Mouse (Mus musculus): ENCODE measurements at regions not wholly inside any gene's neighbourhood (a gene's known extent, or its start where the extent isn't known, plus 50 kb on each side); places are given as distances from the start of the nearest gene placed in this dataset.

DNA sequence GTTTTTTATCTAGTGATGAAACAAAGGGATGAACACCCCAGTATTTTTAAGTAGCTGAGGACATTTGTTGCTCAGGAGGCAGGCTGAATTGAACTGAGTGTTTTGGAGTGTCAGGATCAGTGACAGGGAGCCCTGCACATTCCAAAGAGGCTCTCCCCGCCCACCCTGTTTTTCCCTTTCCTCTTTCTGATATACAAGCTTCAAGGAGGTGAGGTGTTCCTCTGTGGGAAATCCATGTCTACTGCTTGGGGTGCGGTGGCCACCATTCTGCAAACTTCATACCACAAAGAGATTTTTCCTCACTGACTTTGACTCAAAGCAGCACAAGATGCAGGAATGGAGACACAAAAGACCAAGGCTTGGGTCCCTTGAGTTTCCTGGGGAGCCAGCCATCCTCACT is 180.5 kb upstream of the Unc93a2 start:
- Histone ChIP-seq H3K9me3 (replicated peaks; ENCODE audit: insufficient read depth, low read length) (no peaks in the 10 kb centered on the region), H3K36me3 (ENCODE audit: control insufficient read depth in 1 of 2, insufficient read depth in 2 of 2, low read length in 2 of 2) (no peaks in the 10 kb centered on the region), H3K9ac (ENCODE audit: control insufficient read depth, low read depth, low read length, poor library complexity, severe bottlenecking) (no peak overlapping the region), H3K27ac (ENCODE audit: control insufficient read depth, low read depth, low read length) (no peak overlapping the region), H3K27me3 (ENCODE audit: control insufficient read depth in 1 of 2, insufficient read depth in 2 of 2, low read length in 2 of 2) (no peaks in the 10 kb centered on the region), H3K4me3 (ENCODE audit: control insufficient read depth in 1 of 2, insufficient read depth in 1 of 2, low read depth in 2 of 2, low read length in 2 of 2) (no peak overlapping the region), H3K79me2 (ENCODE audit: control insufficient read depth, insufficient read depth, low read length, poor library complexity) (no peaks in the 10 kb centered on the region), H3K4me1 (ENCODE audit: control insufficient read depth in 1 of 2, insufficient read depth in 2 of 2, low read length in 2 of 2) (no peaks in the 10 kb centered on the region)
- DNase-seq (ENCODE audit: low read depth, low spot score): no peak
- TF ChIP-seq MYB (IDR thresholded peaks at IDR 0.05; ENCODE audit: low read depth, low read length) (no peak), SMC3 (IDR thresholded peaks at IDR 0.05; ENCODE audit: low read depth, low read length) (no peak)

DNA sequence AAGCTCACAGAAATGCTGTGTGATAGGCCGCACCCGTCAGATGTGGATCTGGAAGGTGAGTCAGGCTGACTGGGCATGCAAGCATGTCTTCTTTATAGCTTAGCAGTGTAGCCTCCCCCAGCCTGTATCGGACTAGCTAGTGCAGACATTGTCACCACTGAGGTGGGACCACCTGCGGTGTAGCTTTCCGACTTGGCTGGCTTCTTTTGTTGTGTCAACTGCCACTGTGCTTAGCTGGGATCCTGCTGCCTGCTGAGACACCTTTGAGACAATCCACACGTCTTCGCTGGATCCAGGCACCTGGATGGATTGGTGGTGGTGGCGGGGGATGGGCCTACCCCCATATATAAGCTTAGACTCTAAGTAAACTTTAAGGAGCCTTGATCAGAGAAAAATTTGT is 177.7 kb upstream of the Unc93a2 start:
- no peaks in the 10 kb centered on the region for H3K9me3 ChIP-seq (replicated peaks; ENCODE audit: insufficient read depth, low read length)
- DNase-seq (ENCODE audit: low read depth, low spot score): no peak
- TF ChIP-seq RAD21 (IDR thresholded peaks at IDR 0.05; ENCODE audit: low read depth, low read length): no peak
- TF ChIP-seq GATA1 (IDR thresholded peaks at IDR 0.05; ENCODE audit: low read depth, low read length): no peak
- no peak for TF ChIP-seq JUND (IDR thresholded peaks at IDR 0.05; ENCODE audit: low read depth, low read length)
- TF ChIP-seq POLR2A (IDR thresholded peaks at IDR 0.05; ENCODE audit: control insufficient read depth in 1 of 2, insufficient read depth in 1 of 2, low read depth in 1 of 2, low read length in 2 of 2, poor library complexity in 1 of 2): no peak
- H3K4me3 ChIP-seq (ENCODE audit: control insufficient read depth in 1 of 2, insufficient read depth in 1 of 2, low read depth in 2 of 2, low read length in 2 of 2): no peak overlapping the region
- no peaks in the 10 kb centered on the region for H3K36me3 ChIP-seq (ENCODE audit: control insufficient read depth in 1 of 2, insufficient read depth in 2 of 2, low read length in 2 of 2)
- H3K79me2 ChIP-seq (ENCODE audit: control insufficient read depth, insufficient read depth, low read length, poor library complexity): no peaks in the 10 kb centered on the region
- H3K27ac ChIP-seq (ENCODE audit: control insufficient read depth, low read depth, low read length): no peak overlapping the region
- no peaks in the 10 kb centered on the region for H3K27me3 ChIP-seq (ENCODE audit: control insufficient read depth in 1 of 2, insufficient read depth in 2 of 2, low read length in 2 of 2)
- H3K4me1 ChIP-seq (ENCODE audit: control insufficient read depth in 1 of 2, insufficient read depth in 2 of 2, low read length in 2 of 2): no peaks in the 10 kb centered on the region
- H3K9ac ChIP-seq (ENCODE audit: control insufficient read depth, low read depth, low read length, poor library complexity, severe bottlenecking): no peak overlapping the region

DNA sequence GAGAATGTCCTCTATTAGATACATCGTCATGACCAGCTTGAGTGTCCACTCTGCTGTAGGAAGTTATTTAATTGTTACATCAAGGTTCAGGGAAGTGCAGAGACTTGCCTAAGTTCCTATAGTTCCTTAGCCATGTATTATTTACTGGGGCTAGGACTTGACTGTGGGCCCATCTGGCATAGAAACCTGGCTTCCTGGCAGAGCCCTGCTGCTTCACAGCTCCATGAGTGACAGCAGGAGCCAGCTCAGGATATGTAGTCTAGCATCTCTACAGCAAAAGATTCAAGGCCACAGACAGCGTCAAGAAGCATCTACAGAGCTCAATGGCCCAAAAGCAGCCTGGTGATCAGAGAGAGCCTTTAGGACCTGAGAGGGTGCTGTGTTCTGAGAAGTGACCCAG is 163.2 kb upstream of the Unc93a2 start:
- no peaks in the 10 kb centered on the region for H3K36me3 ChIP-seq (ENCODE audit: control insufficient read depth in 1 of 2, insufficient read depth in 2 of 2, low read length in 2 of 2)
- no peak for DNase-seq (ENCODE audit: low read depth, low spot score)
- no peaks in the 10 kb centered on the region for H3K9me3 ChIP-seq (replicated peaks; ENCODE audit: insufficient read depth, low read length)
- no peaks in the 10 kb centered on the region for H3K4me1 ChIP-seq (ENCODE audit: control insufficient read depth in 1 of 2, insufficient read depth in 2 of 2, low read length in 2 of 2)
- no peak overlapping the region for H3K9ac ChIP-seq (ENCODE audit: control insufficient read depth, low read depth, low read length, poor library complexity, severe bottlenecking)
- TF ChIP-seq E2F4 (IDR thresholded peaks at IDR 0.05; ENCODE audit: borderline replicate concordance, low read depth, low read length): no peak
- no peak for TF ChIP-seq MXI1 (IDR thresholded peaks at IDR 0.05; ENCODE audit: low read depth, low read length)
- TF ChIP-seq SIN3A (IDR thresholded peaks at IDR 0.05; ENCODE audit: low read length): no peak
- no peak for TF ChIP-seq NELFE (IDR thresholded peaks at IDR 0.05; ENCODE audit: low read depth, low read length)
- TF ChIP-seq RCOR1 (IDR thresholded peaks at IDR 0.05; ENCODE audit: low read depth, low read length): no peak
- no peak for TF ChIP-seq GABPA (IDR thresholded peaks at IDR 0.05; ENCODE audit: low read depth, low read length)
- TF ChIP-seq USF1 (IDR thresholded peaks at IDR 0.05; ENCODE audit: low read depth, low read length): no peak
- no peak for TF ChIP-seq MAZ (IDR thresholded peaks at IDR 0.05; ENCODE audit: low read depth, low read length)
- TF ChIP-seq ZMIZ1 (IDR thresholded peaks at IDR 0.05; ENCODE audit: low read depth, low read length): no peak
- TF ChIP-seq ZNF384 (IDR thresholded peaks at IDR 0.05; ENCODE audit: low read depth, low read length): no peak
- TF ChIP-seq JUND (IDR thresholded peaks at IDR 0.05; ENCODE audit: low read depth, low read length): no peak
- no peak for TF ChIP-seq MEF2A (IDR thresholded peaks at IDR 0.05; ENCODE audit: extremely low read depth, insufficient replicate concordance, low read depth, low read length, poor library complexity, severe bottlenecking)
- TF ChIP-seq TAL1 (IDR thresholded peaks at IDR 0.05; ENCODE audit: low read length): no peak
- TF ChIP-seq UBTF (IDR thresholded peaks at IDR 0.05; ENCODE audit: borderline replicate concordance, insufficient read depth, low read depth, low read length): no peak
- TF ChIP-seq CHD1 (IDR thresholded peaks at IDR 0.05; ENCODE audit: low read depth, low read length): no peak
- TF ChIP-seq POLR2AphosphoS5 (IDR thresholded peaks at IDR 0.05; ENCODE audit: borderline replicate concordance, low read depth, low read length): no peak
- TF ChIP-seq EP300 (IDR thresholded peaks at IDR 0.05; ENCODE audit: low read depth in 1 of 2, low read length in 2 of 2): no peak
- no peak for TF ChIP-seq POLR2A (IDR thresholded peaks at IDR 0.05; ENCODE audit: control insufficient read depth in 1 of 2, insufficient read depth in 1 of 2, low read depth in 1 of 2, low read length in 2 of 2, poor library complexity in 1 of 2)
- no peak for TF ChIP-seq ETS1 (IDR thresholded peaks at IDR 0.05; ENCODE audit: low read depth, low read length)
- no peak for TF ChIP-seq HCFC1 (IDR thresholded peaks at IDR 0.05; ENCODE audit: low read depth, low read length)
- H3K4me3 ChIP-seq (ENCODE audit: control insufficient read depth in 1 of 2, insufficient read depth in 1 of 2, low read depth in 2 of 2, low read length in 2 of 2): no peak overlapping the region
- H3K27me3 ChIP-seq (ENCODE audit: control insufficient read depth in 1 of 2, insufficient read depth in 2 of 2, low read length in 2 of 2): no peaks in the 10 kb centered on the region
- no peak overlapping the region for H3K27ac ChIP-seq (ENCODE audit: control insufficient read depth, low read depth, low read length)
- H3K79me2 ChIP-seq (ENCODE audit: control insufficient read depth, insufficient read depth, low read length, poor library complexity): no peaks in the 10 kb centered on the region
